Mouse (Mus musculus): ENCODE results near the gene Gm13695. TPM values are rescaled to one million over a fixed set of nuclear protein-coding genes. Genes with fewer than 3 reads are reported as not detected.

Gene Gm13695
- total RNA-seq, 2 experiments from 2014 or later, result 1.9 TPM; not detected in 1

Other genes with a start within 250 kb of the Gm13695 start
- gene Itgav, start 242.9 kb upstream of the Gm13695 start, total RNA-seq (2015; ENCODE audit: low replicate concordance), result 2.9 and 9.0 TPM in 2 replicates
- 5.3 and 23.5 TPM in 2 replicates for gene Itgav, start 242.9 kb upstream of the Gm13695 start, total RNA-seq (2017; ENCODE audit: low replicate concordance)
- not detected in 2 replicates for gene Fam171b, start 154.7 kb upstream of the Gm13695 start, total RNA-seq (2015; ENCODE audit: low replicate concordance)
- gene Fam171b, start 154.7 kb upstream of the Gm13695 start, total RNA-seq (2017; ENCODE audit: low replicate concordance), result not detected in 2 replicates
- not detected in 2 replicates for gene Zswim2, start 26.1 kb upstream of the Gm13695 start, total RNA-seq (2015; ENCODE audit: low replicate concordance)
- not detected in 2 replicates for gene Zswim2, start 26.1 kb upstream of the Gm13695 start, total RNA-seq (2017; ENCODE audit: low replicate concordance)
- not detected in 2 replicates for gene Gm13698, start 11.6 kb upstream of the Gm13695 start, total RNA-seq (2015; ENCODE audit: low replicate concordance)
- gene Gm13698, start 11.6 kb upstream of the Gm13695 start, total RNA-seq (2017; ENCODE audit: low replicate concordance), result 1.9 TPM in 1 of 2 replicates, not detected in the other
- not detected in 2 replicates for gene Gm13693, start 5.8 kb upstream of the Gm13695 start, total RNA-seq (2015; ENCODE audit: low replicate concordance)
- 1.9 TPM in 1 of 2 replicates, not detected in the other for gene Gm13693, start 5.8 kb upstream of the Gm13695 start, total RNA-seq (2017; ENCODE audit: low replicate concordance)
- gene Gm13696, start 5.8 kb downstream of the Gm13695 start, total RNA-seq (2015; ENCODE audit: low replicate concordance), result not detected in 2 replicates
- 1.9 TPM in 1 of 2 replicates, not detected in the other for gene Gm13696, start 5.8 kb downstream of the Gm13695 start, total RNA-seq (2017; ENCODE audit: low replicate concordance)
- gene Gm13694, start 11.6 kb downstream of the Gm13695 start, total RNA-seq (2015; ENCODE audit: low replicate concordance), result not detected in 2 replicates
- 1.9 TPM in 1 of 2 replicates, not detected in the other for gene Gm13694, start 11.6 kb downstream of the Gm13695 start, total RNA-seq (2017; ENCODE audit: low replicate concordance)
- not detected in 2 replicates for gene Gm13697, start 17.4 kb downstream of the Gm13695 start, total RNA-seq (2015; ENCODE audit: low replicate concordance)
- gene Gm13697, start 17.4 kb downstream of the Gm13695 start, total RNA-seq (2017; ENCODE audit: low replicate concordance), result 1.9 TPM in 1 of 2 replicates, not detected in the other
- not detected in 2 replicates for gene Gm13691, start 23.2 kb downstream of the Gm13695 start, total RNA-seq (2015; ENCODE audit: low replicate concordance)
- gene Gm13691, start 23.2 kb downstream of the Gm13695 start, total RNA-seq (2017; ENCODE audit: low replicate concordance), result not detected in 2 replicates

All from erythroid progenitor cell, adult 5-6 weeks (primary cell).